Mouse (Mus musculus) liver, postnatal 0 days (tissue): ENCODE data around the gene Zbtb8a. TPM values are rescaled to one million over a fixed set of nuclear protein-coding genes. Genes with fewer than 3 reads are reported as not detected.

Experiments
- ATAC-seq: fragments of 200-750 bp; cut with Nextera tagmentation; 2 replicates; pipeline ENCODE4 v1.8.0; 2017; ENCODE audit warnings: mild to moderate bottlenecking, moderate library complexity
- DNase-seq: peaks from one replicate; pipeline ENCODE4 v3.0.0-alpha.2; 2016
- H3K27ac ChIP-seq: fragments of 300-500 bp; sonication (generic); 2 replicates; pipeline ENCODE4 v1.5.1; 2014; ENCODE audit warnings: antibody characterized with exemption, moderate library complexity, mild to moderate bottlenecking, low read depth
- H3K27me3 ChIP-seq: fragments of 300-500 bp; sonication (generic); 2 replicates; pipeline ENCODE4 v1.6.1; 2014; ENCODE audit warnings: low read length, control low read depth, mixed read lengths; ENCODE audit not compliant: insufficient read depth
- H3K36me3 ChIP-seq: fragments of 300-500 bp; sonication (generic); replicated peaks from 2 replicates; pipeline ENCODE4 v1.6.1; 2014; ENCODE audit warnings: mild to moderate bottlenecking, control low read depth, low read length, moderate library complexity, mixed read lengths; ENCODE audit not compliant: insufficient read depth
- H3K4me1 ChIP-seq: fragments of 300-500 bp; sonication (generic); 2 replicates; pipeline ENCODE4 v1.6.1; 2014; ENCODE audit warnings: antibody characterized with exemption, mild to moderate bottlenecking, control low read depth; ENCODE audit not compliant: insufficient read depth
- H3K4me2 ChIP-seq: fragments of 300-500 bp; sonication (generic); 2 replicates; pipeline ENCODE4 v1.6.1; 2014; ENCODE audit warnings: low read depth, mild to moderate bottlenecking, low read length, moderate library complexity, mixed read lengths
- H3K4me3 ChIP-seq: fragments of 300-500 bp; sonication (generic); 2 replicates; pipeline ENCODE4 v1.5.1; 2014; ENCODE audit warnings: low read depth, low read length
- H3K9ac ChIP-seq: fragments of 300-500 bp; sonication (generic); replicated peaks from 2 replicates; pipeline ENCODE4 v1.6.1; 2014; ENCODE audit warnings: mild to moderate bottlenecking, moderate library complexity
- H3K9me3 ChIP-seq: fragments of 300-500 bp; sonication (generic); 2 replicates; pipeline ENCODE4 v1.6.1; 2016; ENCODE audit warnings: mild to moderate bottlenecking, control low read depth, low read length, mixed read lengths
- CTCF ChIP-seq: sonication (generic); IDR thresholded peaks from 2 replicates; pipeline ENCODE4 v1.5.1; 2016; ENCODE audit warnings: antibody characterized with exemption, low read depth
- EP300 ChIP-seq: IDR thresholded peaks from 2 replicates; pipeline ENCODE4 v1.6.1; 2016; ENCODE audit warnings: antibody characterized with exemption, low read depth, mild to moderate bottlenecking
- WGBS: fragments of 180-500 bp; shearing (Covaris S2); extraction: QIAGEN DNeasy Blood & Tissue Kit; methylation state at CpG from one replicate; pipeline ENCODE4 v1.1.7; 2014; ENCODE audit not compliant: insufficient replicate concordance; 5-methylcytosine and 5-hydroxymethylcytosine counted together
- polyA plus RNA-seq: library from polyadenylated mRNA; unstranded; fragments of >200 nt; fragmentation: Nextera tagmentation; extraction: Ambion mirVana; gene quantifications from 2 replicates; pipeline ENCODE4 v1.2.1, GENCODE M21; 2015

Gene Zbtb8a
- polyA plus RNA-seq, 1 experiment from 2014 or later = 2.3 TPM

DNA sequence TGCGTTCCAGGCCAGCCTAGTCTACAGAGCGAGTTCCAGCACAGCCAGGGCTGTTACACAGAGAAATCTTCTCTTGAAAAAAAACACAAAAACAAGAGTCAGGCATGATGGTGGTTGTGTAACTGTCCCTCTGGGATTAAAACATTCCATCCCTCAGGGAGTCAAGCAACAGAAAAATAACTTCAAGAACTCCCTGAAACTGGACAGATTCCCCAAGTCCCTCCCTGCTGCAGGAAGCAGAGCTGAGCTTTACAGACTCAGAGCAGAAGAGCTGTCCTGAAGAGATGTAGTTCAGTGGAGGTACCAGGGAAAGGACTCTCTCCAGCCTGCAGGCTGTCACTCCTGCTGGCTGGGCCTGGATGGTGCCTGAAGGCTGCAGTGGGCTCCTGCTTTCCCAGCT, 4.6 kb upstream of the Zbtb8a start:
- Histone ChIP-seq H3K4me3 (no peak overlapping the region), H3K4me1 (peaks cover 16% of the 10 kb centered on the region), H3K36me3 (no peaks in the 10 kb centered on the region), H3K4me2 (no peak overlapping the region), H3K9ac (no peak overlapping the region), H3K9me3 (no peaks in the 10 kb centered on the region), H3K27me3 (peaks cover 4% of the 10 kb centered on the region; the same call in 1 of the 2 replicates), H3K27ac (no peak overlapping the region)
- DNase-seq (no peak), ATAC-seq (no peak)
- TF ChIP-seq CTCF = no peak
- no peak for TF ChIP-seq EP300
- WGBS = 93% methylated on average over 2 of the region's 2 CpGs

DNA sequence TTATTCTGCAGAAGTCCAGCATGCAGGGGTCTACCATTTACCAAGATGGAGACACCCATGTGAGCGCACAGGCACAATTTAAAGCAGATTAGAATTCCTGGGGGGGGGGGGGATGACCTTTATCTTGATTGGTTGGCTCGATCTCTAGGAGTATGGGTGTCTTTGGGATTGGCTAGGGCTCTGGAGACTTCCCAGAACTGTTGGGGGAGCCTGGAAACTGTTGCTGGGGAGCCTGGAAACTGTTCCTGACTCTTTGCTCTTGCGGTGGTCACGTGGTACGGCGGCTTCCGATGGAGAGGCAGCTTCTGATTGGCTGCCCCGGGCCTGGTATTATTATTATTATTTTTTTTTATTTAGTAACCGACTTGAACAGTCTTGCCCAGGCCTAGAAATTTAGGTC, 4.1 kb upstream of the Zbtb8a start:
- Histone ChIP-seq H3K9ac (no peak overlapping the region), H3K27ac (no peak overlapping the region), H3K27me3 (peaks cover 4% of the 10 kb centered on the region; the same call in 1 of the 2 replicates), H3K4me1 (peaks cover 16% of the 10 kb centered on the region), H3K36me3 (no peaks in the 10 kb centered on the region), H3K4me3 (no peak overlapping the region), H3K4me2 (no peak overlapping the region), H3K9me3 (no peaks in the 10 kb centered on the region)
- 86% methylated on average over 9 of the region's 9 CpGs for WGBS
- TF ChIP-seq EP300 (no peak), CTCF (no peak)
- ATAC-seq (no peak), DNase-seq (no peak)

DNA sequence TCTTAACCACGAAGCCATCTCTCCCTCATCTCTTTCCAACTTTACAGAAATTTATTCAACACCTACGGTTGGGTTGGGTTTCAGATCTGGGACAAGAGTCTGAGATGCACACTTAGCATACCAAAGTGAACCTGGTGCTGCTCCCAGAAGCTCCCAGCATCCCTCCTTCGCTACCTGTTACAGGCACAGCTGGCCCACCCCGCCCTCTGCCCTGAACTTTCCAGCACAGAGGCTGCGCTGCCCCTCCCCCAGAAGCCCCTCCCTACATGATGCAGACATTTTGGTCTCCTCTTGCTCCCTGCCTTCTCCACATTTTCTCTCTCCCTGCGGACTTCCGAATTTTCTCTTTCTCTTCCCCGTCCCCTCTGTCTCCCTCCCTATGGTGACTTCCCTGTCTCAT, 3.2 kb upstream of the Zbtb8a start:
- no peak overlapping the region for H3K27ac ChIP-seq
- TF ChIP-seq EP300 (no peak), CTCF (no peak)
- DNase-seq (no peak), ATAC-seq (no peak)
- no peaks in the 10 kb centered on the region for H3K9me3 ChIP-seq
- peaks cover 4% of the 10 kb centered on the region; the same call in 1 of the 2 replicates for H3K27me3 ChIP-seq
- H3K4me2 ChIP-seq = no peak overlapping the region
- 74% methylated on average over 8 of the region's 8 CpGs for WGBS
- H3K36me3 ChIP-seq = no peaks in the 10 kb centered on the region
- no peak overlapping the region for H3K9ac ChIP-seq
- peaks cover 13% of the 10 kb centered on the region for H3K4me1 ChIP-seq
- no peak overlapping the region for H3K4me3 ChIP-seq

DNA sequence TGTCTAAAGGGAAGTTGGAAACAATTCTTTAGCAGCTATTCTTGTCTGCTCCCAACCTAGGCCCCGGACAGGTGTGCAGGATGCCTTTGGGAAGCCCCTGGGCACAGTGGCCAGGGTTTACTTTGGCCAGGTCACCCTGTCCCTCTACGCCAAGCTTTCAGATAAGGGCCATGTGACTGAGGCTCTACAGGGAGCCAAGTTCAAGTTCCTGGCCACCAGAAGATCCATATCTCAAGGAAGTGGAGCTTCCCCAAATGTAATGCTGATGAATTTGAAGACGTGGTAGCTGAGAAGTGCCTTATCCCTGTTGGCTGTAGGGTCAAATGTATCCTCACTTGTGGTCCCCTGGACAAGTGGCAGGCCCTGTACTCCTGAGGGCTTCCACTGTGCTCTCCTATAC, 1.9 kb upstream of the Zbtb8a start:
- Histone ChIP-seq H3K36me3 (no peaks in the 10 kb centered on the region), H3K27me3 (peaks cover 4% of the 10 kb centered on the region; the same call in 1 of the 2 replicates), H3K4me2 (no peak overlapping the region), H3K27ac (no peak overlapping the region), H3K4me3 (no peak overlapping the region), H3K4me1 (peaks cover 8% of the 10 kb centered on the region), H3K9me3 (no peaks in the 10 kb centered on the region), H3K9ac (no peak overlapping the region)
- no peak for ATAC-seq
- DNase-seq = no peak
- 50% methylated on average over 3 of the region's 3 CpGs for WGBS
- TF ChIP-seq CTCF (no peak), EP300 (no peak)

DNA sequence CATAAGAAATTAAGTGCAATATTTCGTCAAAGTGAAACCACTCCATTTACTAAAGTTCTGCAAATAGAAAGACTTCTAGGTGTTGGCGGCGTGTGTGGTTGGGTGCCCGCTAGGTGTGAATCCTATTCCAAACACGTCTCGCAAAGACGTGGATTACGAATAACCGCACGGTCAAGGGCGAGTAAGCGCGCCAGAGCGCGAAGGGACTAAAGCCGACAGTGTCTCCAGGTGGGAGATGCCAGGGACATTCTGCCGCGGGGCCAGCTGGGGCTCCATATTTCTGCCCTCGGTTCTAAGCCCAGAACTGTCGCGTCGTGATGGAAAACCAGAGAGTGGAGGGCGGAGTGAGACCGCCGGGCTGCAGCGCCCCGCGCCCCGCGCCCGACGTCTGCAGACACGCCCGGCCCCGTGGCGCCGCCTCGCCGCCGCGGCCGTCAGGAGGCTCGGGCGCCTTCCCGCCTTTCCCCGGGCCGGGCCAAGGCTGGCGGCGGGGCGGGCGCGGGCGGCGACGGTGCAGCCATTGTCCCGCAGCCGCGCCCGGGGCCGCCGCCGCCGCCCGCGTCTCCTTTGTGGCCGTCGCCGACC, 863 bp downstream of the Zbtb8a start:
- Histone ChIP-seq H3K36me3 (no peaks in the 10 kb centered on the region), H3K4me2 (peak overlapping the region; percentile 99), H3K27ac (peak overlapping the region; percentile 74), H3K4me1 (peaks cover 22% of the 10 kb centered on the region), H3K27me3 (peaks cover 4% of the 10 kb centered on the region; the same call in 1 of the 2 replicates), H3K9ac (peak overlapping the region; percentile 83), H3K4me3 (peak overlapping the region; percentile 82), H3K9me3 (no peaks in the 10 kb centered on the region)
- no peak for TF ChIP-seq EP300
- no peak for TF ChIP-seq CTCF
- WGBS = under 1% methylated on average over 62 of the region's 68 CpGs
- peak; percentile 62 for DNase-seq
- ATAC-seq = peak; percentile 81

DNA sequence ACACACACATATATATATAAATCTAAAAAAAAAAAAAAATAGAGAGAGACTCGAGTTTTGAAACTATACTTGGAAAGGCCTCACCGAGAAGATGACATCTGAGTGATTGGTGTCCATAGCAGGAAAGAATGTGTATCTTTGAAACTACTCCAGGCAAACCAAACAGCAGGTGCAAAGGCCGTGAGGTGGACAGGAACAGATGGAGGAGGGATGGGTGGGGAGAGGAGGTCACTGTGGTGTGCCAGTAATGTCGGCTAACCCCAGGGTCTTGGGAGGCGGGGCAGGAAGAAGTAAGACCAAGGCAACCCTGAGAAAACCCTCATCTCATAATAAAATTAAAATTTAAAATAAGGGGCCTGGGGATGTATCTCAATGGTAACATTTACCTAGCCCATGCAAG, 2.1 kb downstream of the Zbtb8a start:
- H3K4me1 ChIP-seq = peaks cover 22% of the 10 kb centered on the region
- DNase-seq (no peak), ATAC-seq (no peak)
- H3K4me3 ChIP-seq = no peak overlapping the region
- no peaks in the 10 kb centered on the region for H3K9me3 ChIP-seq
- TF ChIP-seq CTCF (no peak), EP300 (no peak)
- WGBS = 69% methylated on average over 5 of the region's 5 CpGs
- H3K9ac ChIP-seq = no peak overlapping the region
- H3K27me3 ChIP-seq = peaks cover 4% of the 10 kb centered on the region; the same call in 1 of the 2 replicates
- H3K27ac ChIP-seq = no peak overlapping the region
- H3K4me2 ChIP-seq = no peak overlapping the region
- H3K36me3 ChIP-seq = no peaks in the 10 kb centered on the region
